Mouse (Mus musculus) hindbrain, embryonic 15.5 days (tissue): ENCODE measurements around the gene Ypel3. TPM values are rescaled to one million over a fixed set of nuclear protein-coding genes. Genes with fewer than 3 reads are reported as not detected.

Source experiments
- ATAC-seq: fragments of 200-750 bp; cut with Nextera tagmentation; 2 replicates; pipeline ENCODE4 v1.8.0; 2017; ENCODE audit warnings: low read depth, moderate number of reproducible peaks, moderate TSS enrichment; ENCODE audit not compliant: low FRiP score
- H3K27ac ChIP-seq: fragments of 300-500 bp; sonication (generic); replicated peaks from 2 replicates; pipeline ENCODE4 v1.5.1; 2015; ENCODE audit warnings: mild to moderate bottlenecking, inconsistent platforms
- H3K27me3 ChIP-seq: fragments of 300-500 bp; sonication (generic); 2 replicates; pipeline ENCODE4 v1.6.1; 2015; ENCODE audit warnings: control low read depth, inconsistent platforms
- H3K36me3 ChIP-seq: fragments of 300-500 bp; sonication (generic); 2 replicates; pipeline ENCODE4 v1.6.1; 2015; ENCODE audit warnings: control low read depth, inconsistent platforms
- H3K4me1 ChIP-seq: fragments of 300-500 bp; sonication (generic); replicated peaks from 2 replicates; pipeline ENCODE4 v1.6.1; 2015; ENCODE audit warnings: control low read depth, inconsistent platforms
- H3K4me2 ChIP-seq: fragments of 300-500 bp; sonication (generic); 2 replicates; pipeline ENCODE4 v1.6.1; 2015; ENCODE audit warnings: moderate library complexity, mild to moderate bottlenecking, inconsistent platforms
- H3K4me3 ChIP-seq: fragments of 300-500 bp; sonication (generic); 2 replicates; pipeline ENCODE4 v1.5.1; 2015; ENCODE audit warnings: mild to moderate bottlenecking, inconsistent platforms
- H3K9ac ChIP-seq: fragments of 300-500 bp; sonication (generic); 2 replicates; pipeline ENCODE4 v1.6.1; 2015; ENCODE audit warnings: inconsistent platforms
- H3K9me3 ChIP-seq: fragments of 300-500 bp; sonication (generic); 2 replicates; pipeline ENCODE4 v1.6.1; 2016; ENCODE audit warnings: control low read depth, inconsistent platforms
- WGBS: fragments of 180-500 bp; shearing (Covaris S2); methylation state at CpG from one replicate; pipeline ENCODE4 v1.1.7; 2015; 5-methylcytosine and 5-hydroxymethylcytosine counted together
- polyA plus RNA-seq: library from polyadenylated mRNA; unstranded; fragments of >200 nt; fragmentation: Nextera tagmentation; extraction: Ambion mirVana; gene quantifications from 2 replicates; pipeline ENCODE4 v1.2.1, GENCODE M21; 2015

Gene Ypel3
- polyA plus RNA-seq, 1 experiment from 2014 or later: 203 TPM

GRCm38 (mm10) chr7:126823940-126824339, 47.2 kb downstream of the Ypel3 start:
- Histone ChIP-seq H3K27ac (peak overlapping the region; percentile 93), H3K9me3 (no peaks in the 10 kb centered on the region), H3K4me1 (peaks cover 48% of the 10 kb centered on the region), H3K4me3 (peak overlapping the region; percentile 76), H3K4me2 (peak overlapping the region; percentile 67), H3K36me3 (no peaks in the 10 kb centered on the region), H3K9ac (peak overlapping the region; percentile 90), H3K27me3 (no peaks in the 10 kb centered on the region)
- ATAC-seq: no peak
- WGBS: 5% methylated on average over 10 of the region's 10 CpGs

- H3K27ac ChIP-seq: no peak overlapping the region
- no peak overlapping the region for H3K9ac ChIP-seq
- no peaks in the 10 kb centered on the region for H3K27me3 ChIP-seq
- peak overlapping the region; percentile 76; the same call in 1 of the 2 replicates for H3K4me3 ChIP-seq
- H3K9me3 ChIP-seq: no peaks in the 10 kb centered on the region
- ATAC-seq: no peak
- H3K4me1 ChIP-seq: peaks cover 52% of the 10 kb centered on the region
- H3K4me2 ChIP-seq: peak overlapping the region; percentile 67
- WGBS: 26% methylated on average over 8 of the region's 8 CpGs
- H3K36me3 ChIP-seq: no peaks in the 10 kb centered on the region
Observed at GRCm38 (mm10) chr7:126825403-126825802, 48.6 kb downstream of the Ypel3 start.

- 72% methylated on average over 5 of the region's 5 CpGs for WGBS
- Histone ChIP-seq H3K36me3 (no peaks in the 10 kb centered on the region), H3K4me2 (no peak overlapping the region; the same call in 1 of the 2 replicates), H3K27me3 (no peaks in the 10 kb centered on the region), H3K27ac (no peak overlapping the region), H3K9ac (no peak overlapping the region), H3K4me1 (peaks cover 52% of the 10 kb centered on the region), H3K9me3 (no peaks in the 10 kb centered on the region), H3K4me3 (no peak overlapping the region)
- no peak for ATAC-seq
Observed at GRCm38 (mm10) chr7:126825952-126826351, 49.2 kb downstream of the Ypel3 start.

Other genes with a start within 250 kb of the Ypel3 start
- 176 and 179 TPM in 2 replicates for gene Eif3c, start 210.5 kb upstream of the Ypel3 start, polyA plus RNA-seq
- gene Apobr, start 192.0 kb upstream of the Ypel3 start, polyA plus RNA-seq: 0.46 and 0.52 TPM in 2 replicates
- 33.4 and 37.2 TPM in 2 replicates for gene Cln3, start 191.1 kb upstream of the Ypel3 start, polyA plus RNA-seq
- not detected in 2 replicates for gene Il27, start 182.0 kb upstream of the Ypel3 start, polyA plus RNA-seq
- 11.7 and 14.9 TPM in 2 replicates for gene Nupr1, start 146.1 kb upstream of the Ypel3 start, polyA plus RNA-seq
- gene Sgf29, start 127.6 kb upstream of the Ypel3 start, polyA plus RNA-seq: 58.7 and 61.0 TPM in 2 replicates
- gene Sult1a1, start 100.5 kb upstream of the Ypel3 start, polyA plus RNA-seq: 7.3 and 10.5 TPM in 2 replicates
- gene Bola2, start 81.6 kb upstream of the Ypel3 start, polyA plus RNA-seq: 139 and 143 TPM in 2 replicates
- 16.2 and 16.7 TPM in 2 replicates for gene Slx1b, start 81.2 kb upstream of the Ypel3 start, polyA plus RNA-seq
- 104 and 108 TPM in 2 replicates for gene Coro1a, start 69.2 kb upstream of the Ypel3 start, polyA plus RNA-seq
- 107 and 115 TPM in 2 replicates for gene Mapk3, start 17.4 kb upstream of the Ypel3 start, polyA plus RNA-seq
- gene Gdpd3, start 10.6 kb upstream of the Ypel3 start, polyA plus RNA-seq: 1.5 TPM in 2 replicates
- gene Tbx6, start 4.5 kb downstream of the Ypel3 start, polyA plus RNA-seq: 0.62 and 0.75 TPM in 2 replicates
- 174 and 176 TPM in 2 replicates for gene Ppp4c, start 15.5 kb downstream of the Ypel3 start, polyA plus RNA-seq
- 49.9 and 60.8 TPM in 2 replicates for gene Fam57b, start 20.7 kb downstream of the Ypel3 start, polyA plus RNA-seq
- gene 4930451I11Rik, start 54.7 kb downstream of the Ypel3 start, polyA plus RNA-seq: 0.43 TPM in 1 of 2 replicates, not detected in the other
- 28.2 and 28.8 TPM in 2 replicates for gene Doc2a, start 70.5 kb downstream of the Ypel3 start, polyA plus RNA-seq
- gene Hirip3, start 85.0 kb downstream of the Ypel3 start, polyA plus RNA-seq: 22.6 and 24.0 TPM in 2 replicates
- gene Ino80e, start 85.4 kb downstream of the Ypel3 start, polyA plus RNA-seq: 91.5 and 94.6 TPM in 2 replicates
- gene Taok2, start 107.7 kb downstream of the Ypel3 start, polyA plus RNA-seq: 56.2 and 58.1 TPM in 2 replicates
- gene Tmem219, start 146.0 kb downstream of the Ypel3 start, polyA plus RNA-seq: 28.6 and 30.4 TPM in 2 replicates
- 118 and 130 TPM in 2 replicates for gene Kctd13, start 151.9 kb downstream of the Ypel3 start, polyA plus RNA-seq
- 9.8 and 10.1 TPM in 2 replicates for gene Asphd1, start 172.6 kb downstream of the Ypel3 start, polyA plus RNA-seq
- 49.3 and 55.9 TPM in 2 replicates for gene Sez6l2, start 173.6 kb downstream of the Ypel3 start, polyA plus RNA-seq
- gene Cdipt, start 199.0 kb downstream of the Ypel3 start, polyA plus RNA-seq: 131 and 140 TPM in 2 replicates
- 0.67 and 1.4 TPM in 2 replicates for gene Cdiptos, start 199.1 kb downstream of the Ypel3 start, polyA plus RNA-seq
- 4.8 and 5.5 TPM in 2 replicates for gene Mvp, start 237.7 kb downstream of the Ypel3 start, polyA plus RNA-seq
- gene Pagr1b, start 239.5 kb downstream of the Ypel3 start, polyA plus RNA-seq: 0.28 TPM in 1 of 2 replicates, not detected in the other
- 28.1 and 46.9 TPM in 2 replicates for gene Pagr1a, start 240.4 kb downstream of the Ypel3 start, polyA plus RNA-seq
- 63.3 and 77.5 TPM in 2 replicates for gene Gm42742, start 244.1 kb downstream of the Ypel3 start, polyA plus RNA-seq
- gene Prrt2, start 244.3 kb downstream of the Ypel3 start, polyA plus RNA-seq: 54.2 and 62.4 TPM in 2 replicates